Mouse (Mus musculus): Measurements from ENCODE around the gene Pced1a.

- no peak for TF ChIP-seq POLR2A (IDR thresholded peaks at IDR 0.05; ENCODE audit: extremely low read depth, insufficient read depth, low read length)
- no peak for TF ChIP-seq CTCF (IDR thresholded peaks at IDR 0.05; ENCODE audit: low read depth, low read length)
Measured at GRCm38 (mm10) chr2:130438861-130439260, 14.4 kb upstream of the Pced1a start.

Measured in liver, adult 2 months (tissue).